Mouse (Mus musculus): Measurements from ENCODE around the gene Ndufv3. TPM values are rescaled to one million over a fixed set of nuclear protein-coding genes. Genes with fewer than 3 reads are reported as not detected.

The Ndufv3 gene
- total and polyA plus RNA-seq, 3 experiments = 158 to 1,046 (median 189) TPM

DNA sequence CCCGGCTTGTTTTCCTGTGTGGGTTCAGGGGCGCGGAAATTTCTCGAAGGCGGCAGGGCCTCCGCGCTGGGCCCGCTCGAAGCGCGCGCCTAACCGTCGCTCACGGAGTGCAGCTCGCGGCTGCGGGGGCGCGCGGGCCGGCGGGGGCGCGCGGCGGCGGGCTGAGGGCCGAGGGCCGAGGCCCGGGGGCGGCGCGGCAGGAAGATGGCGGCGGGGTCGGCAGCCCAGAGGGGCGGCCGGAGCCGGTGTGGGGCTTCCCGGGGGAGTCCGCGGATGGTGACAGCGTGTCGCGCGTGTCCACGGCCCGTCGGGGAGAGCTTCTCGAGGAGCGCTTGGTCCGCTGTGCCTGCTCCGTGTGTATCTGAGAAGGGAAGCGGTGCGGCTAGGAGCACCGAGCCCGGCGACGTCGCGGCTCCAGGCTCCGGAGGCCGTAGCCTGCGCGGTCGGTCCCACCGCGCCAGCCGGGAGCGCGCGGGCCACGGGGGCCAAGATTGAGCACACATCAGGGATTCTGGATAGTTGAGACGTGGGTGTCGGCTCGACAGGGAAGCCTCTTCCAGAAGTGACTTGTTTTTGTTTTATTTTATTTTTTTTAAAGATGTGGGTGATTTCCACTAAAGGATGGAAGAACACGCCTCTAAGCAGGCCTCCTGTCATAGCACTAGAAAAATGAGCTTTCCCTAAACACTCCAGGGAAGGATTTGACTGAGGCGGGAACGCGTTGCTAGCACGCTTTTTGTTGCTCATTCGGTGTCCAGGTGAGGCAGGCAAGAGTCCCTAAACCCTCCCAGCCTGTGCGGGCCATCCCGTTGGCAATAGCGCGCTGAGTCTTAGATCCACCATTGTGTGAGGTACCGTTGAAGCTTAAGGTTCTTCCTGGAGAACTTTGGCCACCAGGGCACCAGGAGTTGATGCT is 45.5 kb downstream of the Ndufv3 start (continued):
- TF ChIP-seq MYC (IDR thresholded peaks at IDR 0.05; ENCODE audit: low read depth, low read length) = 0 out of 2 replicates have a peak, but pooled peaks have one; percentile 47
- TF ChIP-seq BHLHE40 (IDR thresholded peaks at IDR 0.05; ENCODE audit: borderline replicate concordance, low read depth, low read length) = no peak
- TF ChIP-seq UBTF (IDR thresholded peaks at IDR 0.05; ENCODE audit: borderline replicate concordance, insufficient read depth, low read depth, low read length) = peak; percentile 85; the same call in 1 of the 2 replicates
- no peak for TF ChIP-seq ZKSCAN1 (IDR thresholded peaks at IDR 0.05; ENCODE audit: low read depth, low read length)
- TF ChIP-seq USF1 (IDR thresholded peaks at IDR 0.05; ENCODE audit: low read depth, low read length) = no peak
- TF ChIP-seq JUND (IDR thresholded peaks at IDR 0.05; ENCODE audit: low read depth, low read length) = no peak
- TF ChIP-seq GATA1 (IDR thresholded peaks at IDR 0.05; ENCODE audit: low read depth, low read length) = no peak
- peak; percentile 31 to 34; a peak in 2 of 4 replicates for TF ChIP-seq POLR2A (IDR thresholded peaks at IDR 0.05; ENCODE audit: control insufficient read depth in 1 of 2, insufficient read depth in 1 of 2, low read depth in 1 of 2, low read length in 2 of 2, poor library complexity in 1 of 2)
- TF ChIP-seq MEF2A (IDR thresholded peaks at IDR 0.05; ENCODE audit: extremely low read depth, insufficient replicate concordance, low read depth, low read length, poor library complexity, severe bottlenecking) = no peak
- TF ChIP-seq ZNF384 (IDR thresholded peaks at IDR 0.05; ENCODE audit: low read depth, low read length) = no peak
- peak; percentile 62 for TF ChIP-seq MXI1 (IDR thresholded peaks at IDR 0.05; ENCODE audit: low read depth, low read length)

GRCm38 (mm10) chr17:31566276-31566675 is 46.4 kb downstream of the Ndufv3 start:
- Histone ChIP-seq H3K9ac (ENCODE audit: control insufficient read depth, low read depth, low read length, poor library complexity, severe bottlenecking) (peak overlapping the region; percentile 91), H3K4me1 (ENCODE audit: control insufficient read depth in 1 of 2, insufficient read depth in 2 of 2, low read length in 2 of 2) (peaks cover 0 to 23% of the 10 kb centered on the region in 2 experiments; a peak in 3 of 4 replicates), H3K4me3 (ENCODE audit: control insufficient read depth in 1 of 2, insufficient read depth in 1 of 2, low read depth in 2 of 2, low read length in 2 of 2) (peak overlapping the region; percentile 78 to 87), H3K27ac (ENCODE audit: control insufficient read depth, low read depth, low read length) (no peak overlapping the region), H3K9me3 (replicated peaks; ENCODE audit: insufficient read depth, low read length) (no peaks in the 10 kb centered on the region), H3K79me2 (ENCODE audit: control insufficient read depth, insufficient read depth, low read length, poor library complexity) (peaks cover 41% of the 10 kb centered on the region), H3K27me3 (ENCODE audit: control insufficient read depth in 1 of 2, insufficient read depth in 2 of 2, low read length in 2 of 2) (no peaks in the 10 kb centered on the region), H3K36me3 (ENCODE audit: control insufficient read depth in 1 of 2, insufficient read depth in 2 of 2, low read length in 2 of 2) (peaks cover 0 to 27% of the 10 kb centered on the region in 2 experiments; a peak in 2 of 4 replicates)
- DNase-seq (ENCODE audit: low read depth, low spot score) = no peak
- TF ChIP-seq POLR2A (IDR thresholded peaks at IDR 0.05; ENCODE audit: control insufficient read depth in 1 of 2, insufficient read depth in 1 of 2, low read depth in 1 of 2, low read length in 2 of 2, poor library complexity in 1 of 2) (no peak), ZNF384 (IDR thresholded peaks at IDR 0.05; ENCODE audit: low read depth, low read length) (no peak), TCF12 (IDR thresholded peaks at IDR 0.05; ENCODE audit: low read depth, low read length) (no peak)

GRCm38 (mm10) chr17:31569756-31570155 is 49.8 kb downstream of the Ndufv3 start:
- Histone ChIP-seq H3K9me3 (replicated peaks; ENCODE audit: insufficient read depth, low read length) (no peaks in the 10 kb centered on the region), H3K4me1 (ENCODE audit: control insufficient read depth in 1 of 2, insufficient read depth in 2 of 2, low read length in 2 of 2) (peaks cover 0 to 18% of the 10 kb centered on the region in 2 experiments; a peak in 3 of 4 replicates), H3K27ac (ENCODE audit: control insufficient read depth, low read depth, low read length) (no peak overlapping the region), H3K4me3 (ENCODE audit: control insufficient read depth in 1 of 2, insufficient read depth in 1 of 2, low read depth in 2 of 2, low read length in 2 of 2) (no peak overlapping the region), H3K36me3 (ENCODE audit: control insufficient read depth in 1 of 2, insufficient read depth in 2 of 2, low read length in 2 of 2) (peaks cover 0 to 22% of the 10 kb centered on the region in 2 experiments; a peak in 2 of 4 replicates), H3K27me3 (ENCODE audit: control insufficient read depth in 1 of 2, insufficient read depth in 2 of 2, low read length in 2 of 2) (no peaks in the 10 kb centered on the region), H3K79me2 (ENCODE audit: control insufficient read depth, insufficient read depth, low read length, poor library complexity) (peaks cover 35% of the 10 kb centered on the region), H3K9ac (ENCODE audit: control insufficient read depth, low read depth, low read length, poor library complexity, severe bottlenecking) (no peak overlapping the region)
- DNase-seq (ENCODE audit: low read depth, low spot score) = no peak
- no peak for TF ChIP-seq JUND (IDR thresholded peaks at IDR 0.05; ENCODE audit: low read depth, low read length)
- TF ChIP-seq ELF1 (IDR thresholded peaks at IDR 0.05; ENCODE audit: low read depth, low read length) = no peak
- TF ChIP-seq NELFE (IDR thresholded peaks at IDR 0.05; ENCODE audit: low read depth, low read length) = no peak
- no peak for TF ChIP-seq EP300 (IDR thresholded peaks at IDR 0.05; ENCODE audit: low read depth in 1 of 2, low read length in 2 of 2)
- TF ChIP-seq POLR2AphosphoS5 (IDR thresholded peaks at IDR 0.05; ENCODE audit: borderline replicate concordance, low read depth, low read length) = no peak

Measured in MEL (cell line).